Mouse (Mus musculus) neural tube, embryonic 11.5 days (tissue): ENCODE results near the gene Ezh2. TPM values are rescaled to one million over a fixed set of nuclear protein-coding genes. Genes with fewer than 3 reads are reported as not detected.

Experiments used
- ATAC-seq: fragments of 200-750 bp; cut with Nextera tagmentation; 2 replicates; pipeline ENCODE4 v1.8.0; 2017; ENCODE audit warnings: moderate number of reproducible peaks, mild to moderate bottlenecking, moderate TSS enrichment, moderate library complexity; ENCODE audit not compliant: insufficient read depth, low FRiP score, low TSS enrichment
- DNase-seq: peaks from one replicate; pipeline ENCODE4 v3.0.0-alpha.2; 2015; ENCODE audit warnings: low spot score
- H3K27ac ChIP-seq: fragments of 300-500 bp; sonication (generic); 2 replicates; pipeline ENCODE4 v1.5.1; 2014; ENCODE audit warnings: low read depth, mild to moderate bottlenecking, low read length
- H3K27me3 ChIP-seq: fragments of 300-500 bp; sonication (generic); 2 replicates; pipeline ENCODE4 v1.6.1; 2014; ENCODE audit warnings: mild to moderate bottlenecking, low read length, mixed read lengths; ENCODE audit not compliant: control insufficient read depth, insufficient read depth
- H3K36me3 ChIP-seq: fragments of 300-500 bp; sonication (generic); 2 replicates; pipeline ENCODE4 v1.6.1; 2014; ENCODE audit warnings: mild to moderate bottlenecking, low read length, moderate library complexity, mixed read lengths; ENCODE audit not compliant: control insufficient read depth, insufficient read depth
- H3K4me1 ChIP-seq: fragments of 300-500 bp; sonication (generic); 2 replicates; pipeline ENCODE4 v1.6.1; 2014; ENCODE audit warnings: low read length, mixed read lengths; ENCODE audit not compliant: control insufficient read depth, insufficient read depth
- H3K4me2 ChIP-seq: fragments of 300-500 bp; sonication (generic); 2 replicates; pipeline ENCODE4 v1.6.1; 2014; ENCODE audit warnings: low read depth, mild to moderate bottlenecking, moderate library complexity
- H3K4me3 ChIP-seq: fragments of 300-500 bp; sonication (generic); 2 replicates; pipeline ENCODE4 v1.5.1; 2014; ENCODE audit warnings: low read depth, low read length
- H3K9ac ChIP-seq: fragments of 300-500 bp; sonication (generic); 2 replicates; pipeline ENCODE4 v1.6.1; 2014; ENCODE audit warnings: mild to moderate bottlenecking, low read length
- H3K9me3 ChIP-seq: fragments of 300-500 bp; sonication (generic); 2 replicates; pipeline ENCODE4 v1.6.1; 2016; ENCODE audit warnings: low read length; ENCODE audit not compliant: control insufficient read depth
- WGBS: fragments of 180-500 bp; shearing (Covaris S2); extraction: QIAGEN DNeasy Blood & Tissue Kit; methylation state at CpG from one replicate; pipeline ENCODE4 v1.1.7; 2014; 5-methylcytosine and 5-hydroxymethylcytosine counted together
- polyA plus RNA-seq: library from polyadenylated mRNA; unstranded; fragments of >200 nt; fragmentation: Nextera tagmentation; extraction: Ambion mirVana; gene quantifications from 2 replicates; pipeline ENCODE4 v1.2.1, GENCODE M21; 2014

The Ezh2 gene
- polyA plus RNA-seq, 1 experiment from 2014 or later, result 168 TPM

DNA sequence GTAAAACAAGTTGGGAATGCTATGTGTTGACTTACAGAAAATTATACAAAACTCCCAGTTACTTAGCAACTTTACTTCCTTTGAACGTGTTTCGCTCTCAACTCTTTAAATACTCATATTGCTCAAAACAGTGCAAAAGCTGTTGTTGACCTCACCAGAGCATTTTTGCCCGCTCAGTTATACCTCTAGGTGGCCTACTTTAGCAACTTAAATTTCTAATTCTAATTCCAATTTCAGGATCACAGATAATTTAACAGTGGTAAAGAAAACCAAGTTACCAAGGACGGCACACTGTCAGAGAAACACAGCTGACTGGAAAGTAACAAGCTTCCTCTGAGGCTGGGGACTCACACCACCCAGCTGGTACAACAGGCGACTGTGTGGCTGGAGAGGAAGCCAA is 33.7 kb downstream of the Ezh2 start:
- no peak overlapping the region for H3K9ac ChIP-seq
- H3K27me3 ChIP-seq, result no peaks in the 10 kb centered on the region
- H3K27ac ChIP-seq, result no peak overlapping the region
- H3K4me1 ChIP-seq, result no peaks in the 10 kb centered on the region
- no peak overlapping the region for H3K4me2 ChIP-seq
- no peak overlapping the region for H3K4me3 ChIP-seq
- WGBS, result 94% methylated on average over 5 of the region's 5 CpGs
- H3K9me3 ChIP-seq, result no peaks in the 10 kb centered on the region
- ATAC-seq, result no peak
- DNase-seq, result no peak
- H3K36me3 ChIP-seq, result peaks cover 2% of the 10 kb centered on the region; the same call in 1 of the 2 replicates

DNA sequence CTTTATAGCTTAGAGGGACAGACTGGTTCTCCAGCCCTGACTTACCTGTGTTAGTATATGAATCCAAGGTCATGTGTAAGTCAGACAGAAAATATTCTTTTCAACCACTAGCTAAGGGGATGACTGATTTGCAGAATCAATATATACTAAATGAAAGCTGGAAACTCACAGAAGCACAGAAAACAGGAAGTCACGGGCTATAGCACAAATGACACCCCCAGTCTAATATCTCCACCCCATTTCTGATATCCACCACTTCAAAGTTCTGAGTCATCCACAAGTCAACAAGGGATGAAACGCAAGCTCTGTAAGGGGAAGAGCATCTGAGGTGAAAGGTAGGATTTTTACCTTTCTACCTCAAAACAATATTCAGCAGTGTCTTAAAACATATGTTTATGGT is 34.3 kb downstream of the Ezh2 start:
- H3K36me3 ChIP-seq, result peaks cover 2% of the 10 kb centered on the region; the same call in 1 of the 2 replicates
- WGBS, result 91% methylated on average over 2 of the region's 2 CpGs

DNA sequence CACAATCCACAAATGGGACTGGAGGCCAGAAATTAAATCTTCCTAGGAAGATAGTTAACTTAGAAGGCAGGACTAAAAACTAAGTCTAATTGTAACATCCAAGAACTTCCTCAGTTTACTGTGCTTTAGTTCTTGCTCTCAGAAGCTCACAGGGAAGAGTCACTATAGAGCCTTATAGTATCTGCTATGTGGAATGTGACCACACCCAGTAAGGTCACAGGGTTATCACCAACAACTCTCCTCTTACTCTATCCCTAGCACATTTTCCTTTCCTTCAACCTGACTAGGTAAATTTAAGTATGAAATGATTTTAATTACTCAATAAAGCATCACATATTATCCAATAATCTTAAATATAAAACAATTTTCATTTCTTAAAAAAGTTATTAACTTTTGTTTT is 34.7 kb downstream of the Ezh2 start:
- H3K36me3 ChIP-seq, result peaks cover 2% of the 10 kb centered on the region; the same call in 1 of the 2 replicates
- no peaks in the 10 kb centered on the region for H3K27me3 ChIP-seq
- no peaks in the 10 kb centered on the region for H3K4me1 ChIP-seq
- H3K27ac ChIP-seq, result no peak overlapping the region
- H3K4me3 ChIP-seq, result no peak overlapping the region
- no peaks in the 10 kb centered on the region for H3K9me3 ChIP-seq
- H3K9ac ChIP-seq, result no peak overlapping the region
- no peak overlapping the region for H3K4me2 ChIP-seq
- DNase-seq, result no peak
- no peak for ATAC-seq

More for the DNA sequence above, 34.3 kb downstream of the Ezh2 start:
- H3K9me3 ChIP-seq, result no peaks in the 10 kb centered on the region
- no peaks in the 10 kb centered on the region for H3K27me3 ChIP-seq
- H3K4me3 ChIP-seq, result no peak overlapping the region
- DNase-seq (no peak), ATAC-seq (no peak)
- H3K9ac ChIP-seq, result no peak overlapping the region
- no peak overlapping the region for H3K4me2 ChIP-seq
- H3K4me1 ChIP-seq, result no peaks in the 10 kb centered on the region
- H3K27ac ChIP-seq, result no peak overlapping the region

GRCm38 (mm10) chr6:47559287-47559686 is 35.9 kb downstream of the Ezh2 start:
- ATAC-seq, result no peak
- no peak overlapping the region for H3K4me3 ChIP-seq
- no peak overlapping the region for H3K27ac ChIP-seq
- H3K4me1 ChIP-seq, result no peaks in the 10 kb centered on the region
- no peak overlapping the region for H3K4me2 ChIP-seq
- WGBS, result 91% methylated on average over 2 of the region's 2 CpGs
- no peak overlapping the region for H3K9ac ChIP-seq
- H3K36me3 ChIP-seq, result no peaks in the 10 kb centered on the region
- no peaks in the 10 kb centered on the region for H3K9me3 ChIP-seq
- H3K27me3 ChIP-seq, result no peaks in the 10 kb centered on the region
- DNase-seq, result no peak

GRCm38 (mm10) chr6:47552280-47552679 is 42.9 kb downstream of the Ezh2 start:
- DNase-seq, result no peak
- Histone ChIP-seq H3K4me3 (no peak overlapping the region), H3K27me3 (no peaks in the 10 kb centered on the region), H3K4me2 (no peak overlapping the region), H3K27ac (no peak overlapping the region), H3K9ac (no peak overlapping the region), H3K9me3 (no peaks in the 10 kb centered on the region), H3K36me3 (peaks cover 7% of the 10 kb centered on the region), H3K4me1 (no peaks in the 10 kb centered on the region)
- WGBS, result 92% methylated on average over 4 of the region's 4 CpGs
- ATAC-seq, result no peak

DNA sequence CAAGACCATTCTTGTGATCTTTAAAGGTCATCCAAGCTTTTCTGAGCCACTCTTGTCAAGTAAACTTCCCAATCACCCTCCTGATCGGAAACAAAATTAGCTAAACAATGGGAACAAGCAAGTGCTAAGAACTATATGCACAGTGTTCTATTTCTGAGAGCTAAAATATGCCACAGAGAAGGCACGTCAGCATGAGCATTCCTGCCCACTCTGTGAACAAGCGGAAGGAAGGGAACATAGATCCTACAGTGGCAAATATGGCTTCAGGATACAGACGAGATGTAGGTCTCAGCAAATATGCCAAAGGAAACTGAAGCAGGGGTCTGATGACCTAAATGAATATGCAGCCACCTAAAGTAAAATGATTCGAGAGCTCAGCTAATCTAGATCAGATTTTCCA is 59.8 kb downstream of the Ezh2 start:
- no peaks in the 10 kb centered on the region for H3K9me3 ChIP-seq
- 94% methylated on average over 5 of the region's 5 CpGs for WGBS
- H3K4me3 ChIP-seq, result no peak overlapping the region
- H3K27ac ChIP-seq, result no peak overlapping the region
- peaks cover 25% of the 10 kb centered on the region for H3K36me3 ChIP-seq
- no peaks in the 10 kb centered on the region for H3K27me3 ChIP-seq
- no peak for DNase-seq
- no peaks in the 10 kb centered on the region for H3K4me1 ChIP-seq
- no peak overlapping the region for H3K4me2 ChIP-seq
- no peak overlapping the region for H3K9ac ChIP-seq
- no peak for ATAC-seq

DNA sequence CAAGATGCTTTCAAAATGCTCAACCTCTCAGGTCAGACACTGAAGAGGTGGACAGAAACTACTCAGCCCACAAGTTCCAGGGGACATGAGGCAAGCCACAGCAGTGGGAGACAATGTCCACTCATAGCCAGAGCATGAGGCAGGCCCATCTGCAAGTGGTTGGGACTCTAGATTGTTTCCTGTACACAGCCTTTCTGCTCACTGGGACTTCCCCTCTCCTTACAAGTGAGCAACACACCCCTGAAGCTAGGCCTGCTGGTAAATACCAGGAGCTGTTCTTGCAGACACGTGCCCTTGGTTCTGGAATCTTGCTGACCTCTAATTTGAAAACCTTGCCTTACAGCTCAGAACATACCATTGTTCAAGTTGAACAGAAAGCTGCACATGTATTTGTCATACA is 62.6 kb downstream of the Ezh2 start:
- Histone ChIP-seq H3K9me3 (no peaks in the 10 kb centered on the region), H3K9ac (no peak overlapping the region), H3K27ac (no peak overlapping the region), H3K36me3 (peaks cover 26% of the 10 kb centered on the region), H3K27me3 (no peaks in the 10 kb centered on the region), H3K4me2 (no peak overlapping the region), H3K4me1 (no peaks in the 10 kb centered on the region), H3K4me3 (no peak overlapping the region)
- DNase-seq, result no peak
- no peak for ATAC-seq
- 76% methylated on average over 1 of the region's 1 CpGs for WGBS

DNA sequence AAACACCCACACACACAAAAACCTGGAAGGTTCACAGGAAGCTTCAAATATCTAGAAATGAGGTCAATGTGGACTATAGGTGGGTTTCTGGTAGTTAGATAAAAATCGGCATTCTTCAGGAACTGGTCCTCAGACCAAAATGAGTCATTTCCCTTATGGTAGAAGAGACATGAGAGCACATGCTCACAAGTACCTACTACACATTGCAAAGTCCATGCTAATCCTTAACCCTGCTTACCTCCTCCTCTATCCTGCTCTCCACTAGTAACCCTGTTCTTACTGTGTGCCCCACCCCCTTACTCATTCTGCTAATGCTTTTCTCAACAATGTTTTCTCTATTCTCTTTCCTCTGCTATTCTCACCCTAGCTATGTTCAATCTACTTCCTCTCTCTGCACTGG is 67.5 kb downstream of the Ezh2 start:
- H3K4me3 ChIP-seq, result no peak overlapping the region
- H3K9ac ChIP-seq, result no peak overlapping the region
- H3K4me1 ChIP-seq, result no peaks in the 10 kb centered on the region
- no peak overlapping the region for H3K27ac ChIP-seq
- H3K36me3 ChIP-seq, result peaks cover 25% of the 10 kb centered on the region
- H3K9me3 ChIP-seq, result no peaks in the 10 kb centered on the region
- DNase-seq (no peak), ATAC-seq (no peak)
- H3K4me2 ChIP-seq, result no peak overlapping the region
- no peaks in the 10 kb centered on the region for H3K27me3 ChIP-seq
- WGBS, result 89% methylated on average over 1 of the region's 1 CpGs

GRCm38 (mm10) chr6:47527129-47527528 is 68.0 kb downstream of the Ezh2 start:
- Histone ChIP-seq H3K4me2 (no peak overlapping the region), H3K9me3 (no peaks in the 10 kb centered on the region), H3K4me1 (no peaks in the 10 kb centered on the region), H3K4me3 (no peak overlapping the region), H3K9ac (no peak overlapping the region), H3K27ac (no peak overlapping the region), H3K27me3 (no peaks in the 10 kb centered on the region), H3K36me3 (peaks cover 21% of the 10 kb centered on the region)
- 90% methylated on average over 2 of the region's 2 CpGs for WGBS
- ATAC-seq (no peak), DNase-seq (no peak)
